Mouse (Mus musculus) ZHBTc4 (cell line): ENCODE data around the gene Frs3.

ENCODE experiments used
- DNase-seq: peaks from one replicate; pipeline ENCODE4 v3.0.0-alpha.2; 2011; ENCODE audit warnings: low read depth, low spot score

The Frs3 gene

DNA sequence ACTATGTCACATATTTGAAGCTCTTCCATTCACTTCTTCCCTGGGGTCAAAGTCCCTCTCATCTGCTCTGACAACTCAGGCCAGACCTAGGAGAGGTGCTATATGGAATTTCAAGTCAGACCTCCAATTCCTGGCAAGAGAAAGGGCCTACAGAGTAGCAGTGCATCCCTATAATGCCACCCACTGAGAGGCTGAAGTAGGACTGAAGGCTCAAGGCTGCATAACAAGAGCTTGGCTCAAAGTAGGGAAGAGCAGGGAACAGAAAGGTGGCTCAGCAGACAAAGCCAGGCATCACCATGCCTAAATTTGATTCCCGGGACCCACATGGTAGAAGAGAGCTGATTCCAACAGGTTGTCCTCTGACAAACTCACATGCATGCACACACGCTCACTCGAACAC, 2.8 kb downstream of the Frs3 start:
- DNase-seq = peak; percentile 64

DNA sequence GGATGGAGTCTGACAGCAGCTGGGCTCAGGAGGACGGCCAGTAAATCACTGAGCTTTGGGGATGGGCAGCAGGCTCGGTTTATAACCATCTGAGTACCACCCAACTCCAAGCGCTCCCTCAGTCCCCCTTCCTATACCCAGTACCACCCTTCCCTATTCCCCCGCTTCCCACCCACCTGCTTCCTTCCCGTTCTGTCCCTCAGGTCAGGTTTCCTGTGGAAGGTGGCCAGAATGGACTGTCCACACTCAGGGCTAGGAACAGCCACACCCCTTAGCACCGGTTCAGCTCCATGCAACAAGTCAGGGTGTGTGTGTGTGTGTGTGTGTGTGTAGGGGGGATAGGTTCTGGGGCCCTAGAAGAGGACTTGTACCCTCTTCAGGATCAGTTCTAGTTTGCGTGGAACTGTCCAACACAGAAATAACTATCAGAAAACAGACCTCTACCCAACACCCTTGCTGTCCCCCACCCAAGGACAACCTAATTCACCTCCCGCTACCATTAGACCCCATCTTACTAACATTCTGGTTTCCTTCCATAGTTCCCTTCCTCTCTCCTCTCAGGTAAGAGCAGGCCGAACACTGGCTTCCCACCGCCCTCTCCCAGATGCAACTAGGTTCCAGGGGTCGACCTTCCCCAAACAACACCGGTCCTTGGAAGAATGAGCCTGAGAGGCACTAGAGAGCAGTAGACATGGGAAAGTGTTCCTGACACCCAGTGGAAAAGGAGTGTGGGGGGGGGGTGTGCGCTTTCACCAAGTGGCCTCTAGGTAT, 5.0 kb downstream of the Frs3 start:
- DNase-seq = no peak

DNA sequence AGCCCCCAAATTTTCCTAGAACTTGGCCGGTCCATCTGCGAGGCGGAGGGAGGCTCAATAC, 5.4 kb downstream of the Frs3 start, which contains the start of gene Gm21981:
Gene Gm21981 (minus strand): TSS at position 14 of the 61 bp plus-strand sequence.
- no peak for DNase-seq

DNA sequence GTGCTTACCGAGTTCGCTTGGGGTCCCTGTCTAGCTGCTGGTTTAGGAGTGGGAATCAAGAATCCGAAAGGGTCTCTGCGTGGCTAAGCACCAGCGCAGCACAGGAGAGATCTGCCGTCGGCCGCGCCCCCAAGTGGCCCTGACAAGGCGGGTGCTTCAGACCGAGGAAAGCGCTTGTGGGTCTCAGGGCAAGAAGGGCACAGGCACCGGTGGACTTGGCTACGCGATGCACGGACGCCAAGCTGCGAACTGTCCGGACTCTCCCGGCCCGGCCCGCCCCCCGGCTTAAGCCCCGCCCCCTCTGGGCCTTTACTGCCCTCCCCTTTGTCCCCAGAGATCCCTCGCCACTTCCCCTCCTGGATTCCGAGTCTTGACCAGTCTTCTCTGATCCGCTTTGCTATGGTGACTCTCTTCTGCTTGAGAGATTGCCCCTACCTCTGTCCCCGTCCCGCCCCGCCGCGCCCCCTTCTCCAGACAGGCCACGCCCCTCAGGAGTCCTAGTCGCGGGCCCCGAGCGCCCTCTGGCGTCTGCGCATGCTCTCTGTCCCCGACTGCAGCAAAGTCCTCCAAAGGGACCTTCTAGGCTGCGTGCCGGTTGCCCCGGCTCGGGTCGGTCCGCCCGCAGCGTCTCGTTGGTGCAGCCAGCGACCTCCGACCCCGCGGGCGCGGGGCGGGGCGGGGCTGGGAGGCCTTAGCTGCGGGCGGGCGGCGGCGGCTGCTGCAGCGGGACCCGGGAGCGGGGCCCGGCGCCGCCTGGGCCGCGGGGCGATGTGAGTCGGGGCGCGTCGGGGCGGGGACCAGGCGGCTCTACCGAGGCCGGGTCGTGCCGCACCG, 5.9 kb downstream of the Frs3 start, which contains the start of gene Prickle4:
Gene Prickle4 (minus strand): TSS at position 234 of the 834 bp plus-strand sequence.
- DNase-seq = peak; percentile 98

DNA sequence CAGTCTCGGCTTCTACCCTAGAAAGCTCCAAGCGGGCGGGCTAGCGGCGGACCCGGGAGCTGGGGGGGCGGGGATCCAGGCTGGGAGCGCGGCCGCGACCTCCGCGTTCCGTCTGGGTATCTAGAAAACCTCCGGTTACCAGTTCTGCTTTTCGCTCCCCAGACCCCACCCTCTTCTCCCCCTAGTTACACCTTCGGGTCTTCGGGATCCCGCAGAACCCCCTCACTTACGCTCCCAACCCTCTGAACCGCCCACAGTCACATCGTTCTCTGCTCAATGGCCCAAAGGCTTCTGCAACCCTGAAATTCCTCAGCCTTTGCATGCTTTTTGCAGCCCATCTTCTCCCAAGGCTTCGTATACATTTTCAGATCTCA, 6.5 kb downstream of the Frs3 start:
- DNase-seq = no peak

DNA sequence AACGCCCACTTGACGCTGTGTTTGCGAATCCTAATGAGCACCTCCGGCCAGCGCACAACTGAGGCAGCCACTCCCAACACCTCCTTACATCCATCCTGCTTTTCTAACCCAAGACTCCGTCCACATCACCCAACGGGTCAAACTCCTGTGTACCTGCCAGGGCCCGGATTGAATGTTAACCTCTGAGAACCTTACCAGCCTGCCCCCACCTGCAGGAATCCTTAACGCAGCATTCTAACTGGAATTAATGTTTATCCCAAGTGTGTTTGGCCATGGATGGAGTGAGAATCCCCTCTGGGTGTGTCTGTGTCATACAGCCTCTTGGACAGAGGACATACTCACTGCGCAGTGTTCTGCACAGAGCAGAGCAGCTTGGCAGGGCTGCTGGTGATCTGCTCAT, 9.3 kb downstream of the Frs3 start:
- DNase-seq = no peak

DNA sequence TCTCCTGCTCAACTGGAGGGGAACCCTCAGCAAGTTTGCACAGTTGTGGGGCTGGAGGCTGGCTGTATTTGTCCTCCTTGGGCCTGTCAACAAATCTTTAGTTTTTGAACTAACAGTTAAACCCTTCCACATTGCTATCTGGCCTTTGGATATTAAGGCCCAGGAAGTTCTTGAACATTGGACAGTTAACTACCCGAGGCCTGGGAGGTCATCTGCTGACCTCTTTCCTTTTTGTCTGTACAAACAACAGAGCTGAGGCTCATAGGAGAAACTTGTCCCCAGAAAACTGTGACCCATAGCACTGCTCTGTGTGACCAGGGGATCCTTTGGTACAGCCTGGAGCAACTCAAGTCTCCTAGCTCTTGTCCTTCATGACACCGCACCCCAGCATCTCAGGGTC, 10.2 kb downstream of the Frs3 start:
- no peak for DNase-seq

DNA sequence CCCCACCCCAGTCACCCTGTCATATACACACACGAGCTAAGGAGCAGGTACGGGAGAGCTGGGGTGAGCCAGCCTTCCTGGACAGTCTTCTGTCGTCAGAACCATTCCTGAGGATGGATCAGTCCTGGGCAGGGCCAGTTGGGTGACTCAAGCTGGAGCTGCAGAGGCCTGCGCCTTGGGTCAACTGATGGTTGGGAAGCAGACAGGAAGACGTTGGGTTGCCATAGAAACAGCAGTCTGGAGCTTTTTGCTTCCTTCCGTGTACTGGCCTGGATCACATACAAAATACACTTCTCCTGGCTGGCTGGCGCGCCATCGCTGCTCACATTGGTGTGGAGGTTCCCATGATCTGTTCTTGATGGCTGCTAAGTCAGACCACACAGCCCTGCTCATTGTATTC, 13.0 kb downstream of the Frs3 start:
- no peak for DNase-seq

DNA sequence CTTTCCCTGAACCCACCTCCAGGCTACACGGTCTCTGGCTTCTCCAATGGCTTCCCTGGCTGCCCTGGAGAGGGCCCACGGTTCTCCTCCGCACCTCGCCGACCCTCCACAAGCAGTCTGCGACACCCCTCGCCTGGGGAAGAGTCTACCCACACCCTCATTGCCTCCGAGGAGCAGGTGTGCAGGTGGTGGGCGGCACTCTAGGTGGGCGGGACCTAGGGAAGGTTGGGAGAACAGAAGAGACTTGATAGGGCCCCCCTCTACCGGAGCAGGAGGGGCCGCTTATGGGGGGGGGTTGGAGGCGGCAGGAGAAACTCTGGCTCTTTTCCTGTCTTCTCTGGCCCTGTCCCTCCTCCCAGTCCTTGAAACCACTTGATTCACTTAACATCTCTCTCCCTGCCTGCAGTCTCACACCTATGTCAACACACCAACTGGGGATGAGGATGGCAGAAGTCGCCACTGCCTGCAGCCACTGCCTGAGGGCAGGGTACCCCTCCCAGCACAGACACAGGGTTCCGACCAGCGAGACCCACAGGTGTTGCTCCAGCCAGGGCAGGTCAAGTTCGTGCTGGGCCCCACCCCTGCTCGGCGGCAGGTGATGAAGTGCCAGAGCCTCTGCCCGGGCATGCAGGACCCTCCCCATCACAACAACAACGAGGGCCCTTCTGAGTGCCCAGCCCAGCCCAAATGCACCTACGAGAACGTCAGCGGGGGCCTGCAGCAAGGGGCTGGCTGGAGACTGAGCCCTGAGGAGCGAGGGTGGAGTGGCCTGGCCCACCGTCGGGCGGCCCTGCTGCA, 13.9 kb downstream of the Frs3 start:
- peak; percentile 61 for DNase-seq

DNA sequence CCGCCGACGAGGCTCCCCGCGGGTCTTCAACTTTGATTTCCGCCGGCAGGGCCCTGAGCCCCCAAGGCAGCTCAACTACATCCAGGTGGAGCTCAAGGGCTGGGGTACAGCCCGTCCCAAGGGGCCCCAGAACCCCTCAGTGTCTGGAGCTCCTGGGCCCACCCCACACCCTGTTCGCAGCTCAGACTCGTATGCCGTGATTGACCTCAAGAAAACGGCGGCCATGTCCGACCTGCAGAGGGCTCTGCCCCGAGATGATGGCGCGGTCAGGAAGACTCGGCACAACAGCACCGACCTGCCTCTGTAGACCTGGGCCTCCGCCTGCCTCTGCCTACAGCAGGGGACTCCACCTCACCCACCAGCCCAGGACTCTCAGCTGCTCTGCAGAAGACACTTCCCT, 14.7 kb downstream of the Frs3 start:
- DNase-seq = peak; percentile 46

DNA sequence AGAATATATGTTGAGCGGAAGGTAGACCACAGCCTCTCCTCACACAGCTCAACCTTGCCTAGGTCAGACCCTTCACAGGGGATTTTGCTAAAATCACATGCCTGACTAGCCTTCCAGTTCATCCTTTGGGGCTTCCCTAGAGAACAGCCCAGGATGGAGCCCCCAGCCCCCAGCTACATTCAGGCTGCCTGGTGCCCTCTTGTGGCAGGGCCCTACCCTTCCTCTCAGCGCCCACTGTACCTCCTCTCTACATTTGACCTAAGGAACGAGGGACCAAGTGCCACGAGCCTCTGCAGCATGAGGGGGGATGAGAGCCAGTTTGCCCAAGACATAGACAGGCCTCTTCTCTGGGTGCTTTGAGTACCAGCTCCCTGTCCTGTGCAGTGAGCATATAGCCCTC, 15.9 kb downstream of the Frs3 start:
- DNase-seq = no peak

DNA sequence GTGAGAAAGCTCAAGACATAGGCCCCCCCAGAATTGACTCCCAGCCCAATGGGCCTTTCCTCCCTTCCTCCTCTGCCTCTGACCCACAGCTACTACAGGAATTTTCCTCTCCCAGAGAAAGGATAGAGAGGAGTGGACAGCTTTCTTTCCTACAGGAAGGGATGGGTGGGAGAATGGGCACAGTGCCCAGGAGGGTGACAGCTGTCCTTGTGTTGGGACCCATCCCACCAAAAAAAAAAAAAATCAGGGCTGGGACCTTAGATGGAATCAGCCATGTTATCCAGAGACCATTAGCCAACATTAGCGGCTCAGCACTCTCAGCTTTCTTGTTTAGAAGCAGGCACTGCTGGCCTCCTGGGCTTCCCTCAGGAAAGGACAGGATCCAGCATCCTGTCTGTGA, 17.4 kb downstream of the Frs3 start:
- DNase-seq = no peak

DNA sequence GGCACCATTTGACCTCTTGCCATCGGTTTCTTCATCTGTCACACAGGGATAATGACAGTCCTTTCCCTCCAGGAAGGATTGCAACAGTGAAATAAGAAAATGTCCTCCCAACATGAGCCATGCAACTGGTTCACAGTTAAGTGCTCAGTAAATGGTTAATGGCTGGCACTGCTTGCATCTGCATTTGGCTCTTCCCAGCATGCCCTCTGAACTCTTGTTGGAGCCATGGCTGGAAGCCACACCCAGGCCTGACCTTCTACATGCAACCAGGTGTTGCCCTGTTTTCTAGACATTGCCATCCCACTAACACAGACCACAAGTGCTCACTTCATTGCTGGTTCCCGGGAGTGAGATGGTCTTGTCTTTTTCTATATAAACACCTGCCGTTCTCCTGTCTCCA, 19.1 kb downstream of the Frs3 start:
- no peak for DNase-seq

DNA sequence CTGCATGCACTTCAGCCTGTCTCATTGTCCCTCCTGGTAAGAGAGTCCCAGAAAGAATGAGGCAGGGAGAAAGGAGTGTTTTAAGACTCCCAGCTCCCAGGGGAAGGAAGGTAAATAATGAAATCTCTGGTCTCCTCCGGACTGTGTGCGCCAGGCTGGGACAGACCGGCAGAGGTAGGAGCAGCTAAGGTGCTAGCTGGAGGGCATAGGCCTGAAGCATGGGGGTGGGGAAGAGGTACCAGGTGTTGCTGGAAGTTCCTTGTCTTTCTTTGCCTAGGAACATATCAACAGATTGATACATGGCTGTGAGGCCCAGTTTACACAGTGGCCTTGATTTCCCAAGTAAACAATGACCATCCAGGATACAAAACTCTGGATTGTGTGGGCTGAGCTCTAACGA, 20.1 kb downstream of the Frs3 start:
- DNase-seq = no peak

DNA sequence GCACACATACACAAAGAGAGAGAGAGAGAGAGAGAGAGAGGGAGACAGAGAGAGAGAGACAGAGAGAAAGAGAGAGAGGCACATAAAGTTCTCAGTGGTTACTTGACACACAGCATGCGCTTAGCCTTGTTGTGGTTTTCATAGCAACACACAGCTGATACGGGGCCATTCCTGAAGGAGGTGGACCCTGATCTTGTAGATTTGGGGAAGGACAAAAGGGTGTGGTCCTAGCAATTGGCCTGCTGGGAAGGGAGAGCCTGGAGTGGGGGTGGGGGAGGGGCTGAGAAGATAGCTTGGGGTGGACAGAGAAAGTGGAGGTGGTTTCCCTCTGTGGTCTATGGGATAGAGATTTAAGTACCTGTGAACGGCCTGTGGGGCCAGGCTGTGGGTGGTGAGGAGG, 21.2 kb downstream of the Frs3 start:
- DNase-seq = peak; percentile 53

DNA sequence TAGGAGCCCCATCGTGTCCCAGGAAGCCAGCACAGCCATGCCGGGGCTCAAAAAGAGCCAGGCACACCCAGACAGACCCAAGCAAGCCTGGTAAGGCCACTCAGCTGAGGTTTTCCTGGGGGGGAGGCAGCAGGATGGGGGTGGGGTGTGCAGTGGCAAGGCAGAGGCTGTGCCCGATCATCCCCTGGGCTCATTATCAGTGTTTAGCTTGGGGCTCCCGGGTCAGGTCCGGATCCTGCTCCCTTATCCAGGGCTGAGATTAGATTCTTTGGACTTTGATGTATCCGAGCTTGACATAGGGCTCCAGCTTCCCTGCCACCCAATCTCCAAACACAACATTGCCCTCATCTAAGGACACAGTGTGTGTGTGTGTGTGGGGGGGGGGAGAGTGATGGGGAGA, 23.1 kb downstream of the Frs3 start:
- DNase-seq = no peak

DNA sequence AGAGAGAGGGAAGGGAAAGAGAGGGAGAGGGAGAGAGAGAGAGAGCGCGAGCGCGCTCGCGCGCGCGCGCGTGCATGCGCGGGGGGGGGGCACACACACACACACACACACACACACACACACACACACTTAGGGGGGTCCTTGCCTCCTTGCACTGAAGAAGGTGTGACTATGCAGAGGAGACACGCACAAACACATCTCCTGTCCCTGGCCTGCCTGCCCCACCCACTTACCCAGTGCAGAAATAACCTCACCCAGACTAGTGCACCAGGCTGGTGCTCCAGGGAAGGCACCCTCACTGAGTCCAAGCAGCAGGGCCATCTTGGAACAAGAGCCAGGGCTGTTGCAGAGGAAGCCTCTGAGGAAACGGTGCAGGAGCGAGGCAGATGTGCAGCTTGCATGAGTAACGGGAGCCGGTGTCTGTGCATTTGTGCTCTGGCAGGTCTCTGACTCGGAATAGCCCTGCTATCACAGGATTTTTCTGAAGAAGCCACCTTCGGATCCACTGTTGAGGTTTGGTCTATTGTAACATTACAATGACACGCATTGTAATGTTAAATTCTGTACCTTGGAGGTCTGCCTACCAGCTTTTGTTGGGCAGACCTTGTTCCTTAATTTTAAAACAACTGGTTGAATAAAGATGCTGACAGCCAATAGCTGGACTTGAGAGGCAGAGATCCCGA, 24.2 kb downstream of the Frs3 start:
- peak; percentile 92 for DNase-seq

DNA sequence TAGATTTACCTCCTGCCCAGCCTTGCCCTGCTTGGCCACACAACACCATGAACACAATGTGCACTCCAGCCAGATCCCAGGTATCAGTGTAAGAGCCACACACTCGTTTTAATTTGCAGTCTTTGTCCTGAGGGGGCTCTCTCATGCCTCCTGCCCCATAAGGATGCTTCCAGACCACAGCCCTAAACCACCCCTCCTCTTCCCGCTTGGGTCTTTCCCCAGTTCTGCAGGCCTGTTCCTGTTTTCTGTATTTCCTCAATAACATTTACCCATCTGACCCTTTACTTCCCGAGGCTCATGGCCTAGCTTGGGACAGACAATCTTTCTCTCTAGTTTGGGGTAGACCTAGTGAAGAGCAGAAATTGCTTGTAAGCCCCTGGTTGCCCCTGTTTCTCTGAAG, 26.2 kb downstream of the Frs3 start:
- no peak for DNase-seq

DNA sequence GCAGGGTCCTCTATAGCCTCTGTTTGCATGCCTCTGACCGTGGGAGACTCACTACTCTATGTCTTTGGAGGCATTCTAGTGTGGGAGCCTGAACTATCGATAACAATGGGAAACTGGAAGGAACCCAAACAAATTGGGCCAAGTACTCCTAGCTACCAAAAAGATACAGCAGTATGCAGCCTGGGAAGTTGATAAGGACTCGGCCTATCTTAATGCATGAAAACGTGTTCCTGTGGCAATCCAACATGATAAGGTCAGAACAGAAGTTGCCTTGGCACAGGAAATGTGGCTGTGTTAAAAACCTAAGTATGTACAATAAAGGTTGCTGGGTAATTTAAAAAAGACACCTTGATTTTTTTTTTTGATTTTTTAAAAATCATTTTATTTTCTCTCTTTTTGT, 32.4 kb downstream of the Frs3 start:
- DNase-seq = no peak

DNA sequence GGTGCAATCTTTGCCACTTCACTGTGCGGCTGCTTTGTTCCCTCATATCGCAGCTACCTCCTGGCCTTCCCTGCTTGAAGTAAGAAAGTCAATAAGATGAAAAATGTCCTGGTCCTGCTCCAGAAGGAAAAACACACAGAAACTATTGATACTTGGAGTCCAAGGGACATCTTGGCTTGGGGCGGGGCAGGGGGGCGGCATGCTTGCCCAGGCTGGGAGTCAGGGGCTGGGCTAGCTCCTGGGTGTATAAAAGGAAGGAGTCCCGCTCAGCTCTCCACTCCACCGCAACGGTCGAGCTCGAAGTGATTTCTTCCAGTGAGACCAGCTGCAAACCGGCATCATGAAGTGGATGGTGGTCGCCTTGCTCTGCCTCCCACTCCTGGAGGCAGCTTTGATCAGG, 37.7 kb downstream of the Frs3 start, which contains the start of gene Pgc:
Gene Pgc (plus strand): TSS at position 277 of the 400 bp plus-strand sequence.
- no peak for DNase-seq

DNA sequence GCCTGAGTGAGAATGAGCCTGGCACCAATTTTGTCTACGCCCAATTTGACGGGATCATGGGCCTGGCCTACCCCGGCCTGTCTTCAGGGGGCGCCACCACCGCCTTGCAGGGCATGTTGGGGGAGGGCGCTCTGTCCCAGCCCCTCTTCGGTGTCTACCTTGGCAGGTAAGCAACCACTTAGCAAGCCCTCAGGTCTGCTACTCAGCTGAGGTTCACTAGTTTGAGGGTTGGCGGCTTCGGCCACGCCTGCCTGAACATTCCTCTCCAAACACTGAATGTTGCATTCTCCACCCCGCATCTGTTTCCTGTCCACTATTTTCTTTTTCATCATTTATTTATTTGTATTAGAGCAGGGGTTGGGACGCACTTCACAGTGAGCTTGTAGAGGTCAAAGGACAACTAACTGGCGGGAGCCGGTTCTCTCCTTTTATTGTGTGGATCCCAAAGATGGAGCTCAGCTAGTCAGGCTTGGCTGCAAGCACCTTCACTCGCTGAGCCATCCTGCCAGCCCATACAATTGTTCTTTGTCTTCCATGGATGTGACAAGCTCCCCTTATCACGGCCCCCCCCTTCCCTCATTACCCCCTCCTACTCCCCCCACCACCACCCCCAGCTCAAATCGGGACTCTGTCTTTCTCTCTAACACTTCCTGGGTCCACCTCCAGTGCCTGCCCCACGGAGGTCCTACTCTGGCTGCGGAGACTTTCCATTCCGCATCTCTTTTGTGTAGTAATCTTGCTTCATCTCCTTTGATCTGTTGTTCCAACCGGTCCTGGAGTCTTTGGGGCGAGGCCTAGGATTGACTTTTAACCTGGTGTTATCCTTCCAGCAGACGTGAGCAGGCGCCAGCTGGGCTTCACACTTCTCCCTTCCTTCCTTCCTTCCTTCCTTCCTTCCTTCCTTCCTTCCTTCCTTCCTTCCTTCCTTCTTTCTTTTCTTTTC, 42.1 kb downstream of the Frs3 start:
- DNase-seq = peak; percentile 80
